Mouse (Mus musculus): ENCODE measurements at regions not wholly inside any gene's neighbourhood (a gene's known extent, or its start where the extent isn't known, plus 50 kb on each side); places are given as distances from the start of the nearest gene placed in this dataset.

- no peak for DNase-seq (ENCODE audit: low read depth)
Observed at GRCm38 (mm10) chr8:103144835-103145234, 359.4 kb upstream of the Cdh11 start.

GRCm38 (mm10) chr8:103148013-103148412 lies 362.6 kb upstream of the Cdh11 start:
- no peak for DNase-seq (ENCODE audit: low read depth)

DNA sequence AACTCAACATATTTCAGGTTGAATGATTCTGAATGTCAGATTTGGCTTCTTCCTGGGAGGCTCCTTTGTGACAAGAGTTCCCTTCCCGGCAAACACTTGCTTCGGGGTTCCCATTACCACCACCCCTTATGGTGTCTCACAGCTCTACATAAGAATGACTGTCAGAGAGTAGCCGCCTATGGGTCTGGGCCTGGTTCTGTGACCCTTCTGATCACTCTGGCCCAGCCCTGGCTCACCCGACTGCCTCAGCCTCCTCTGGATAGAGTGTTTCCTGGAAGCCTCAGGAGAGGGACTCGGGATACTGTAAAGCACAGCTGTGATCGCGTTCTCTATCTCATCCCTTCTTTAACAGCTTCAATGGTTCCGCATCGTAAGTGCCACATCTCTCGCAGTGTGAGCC lies 363.0 kb upstream of the Cdh11 start:
- DNase-seq (ENCODE audit: low read depth), result no peak

DNA sequence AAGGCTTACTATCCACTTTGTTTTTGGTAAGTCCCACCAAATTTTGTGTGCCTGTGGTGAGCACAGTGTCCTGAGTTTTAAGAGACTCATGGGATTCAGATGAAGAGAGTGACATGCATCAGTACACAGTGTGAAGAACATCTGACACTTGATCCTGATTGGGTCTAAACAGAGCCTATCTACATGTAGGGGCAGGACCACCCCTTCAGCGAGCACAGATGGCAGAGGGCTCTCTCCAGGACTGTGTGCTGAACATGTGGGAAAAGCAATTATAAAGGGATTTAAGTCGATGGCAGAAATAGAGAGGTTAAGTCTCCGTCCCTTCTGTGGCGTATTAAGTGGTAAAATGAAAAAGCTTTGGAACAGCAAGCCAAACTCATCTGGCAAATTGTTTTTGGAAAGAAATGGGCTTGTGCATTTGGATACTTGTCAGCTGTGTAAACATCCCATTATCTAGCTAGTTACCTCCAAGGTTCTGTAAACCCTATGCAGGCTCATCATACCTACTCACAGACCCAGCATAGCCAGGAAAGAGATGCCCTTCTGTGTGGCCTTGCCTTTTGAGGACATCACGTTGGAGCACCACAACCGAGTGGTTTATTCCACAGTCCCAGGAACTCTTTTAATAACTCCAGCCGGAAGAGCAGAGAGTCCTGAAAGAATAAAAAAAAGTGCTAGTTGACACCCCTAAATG lies 381.3 kb upstream of the Cdh11 start:
- DNase-seq (ENCODE audit: low read depth), result no peak

DNA sequence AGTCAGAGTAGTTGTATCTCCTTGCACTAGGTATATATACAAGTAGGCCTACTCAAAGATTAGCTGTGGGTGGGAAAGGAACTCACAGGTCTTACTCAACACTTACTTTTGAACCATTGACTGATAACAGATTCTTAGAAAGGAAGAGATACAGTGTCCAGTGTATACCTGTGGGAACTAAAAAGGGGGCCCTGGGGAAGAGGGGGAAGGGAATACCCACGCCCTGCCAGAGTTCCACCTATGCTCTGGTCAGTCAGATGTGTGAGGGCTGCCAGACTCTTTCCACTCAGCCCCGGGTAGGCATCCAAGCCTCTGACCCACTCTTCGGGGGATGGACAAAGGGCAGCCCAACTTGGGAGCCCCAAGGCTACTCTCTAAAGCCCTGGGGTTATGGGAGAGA lies 387.9 kb upstream of the Cdh11 start:
- no peak for DNase-seq (ENCODE audit: low read depth)

GRCm38 (mm10) chr8:103173803-103174429 lies 388.5 kb upstream of the Cdh11 start:
- no peak for DNase-seq (ENCODE audit: low read depth)

GRCm38 (mm10) chr8:103180661-103181060 lies 395.2 kb upstream of the Cdh11 start:
- no peak for DNase-seq (ENCODE audit: low read depth)

DNA sequence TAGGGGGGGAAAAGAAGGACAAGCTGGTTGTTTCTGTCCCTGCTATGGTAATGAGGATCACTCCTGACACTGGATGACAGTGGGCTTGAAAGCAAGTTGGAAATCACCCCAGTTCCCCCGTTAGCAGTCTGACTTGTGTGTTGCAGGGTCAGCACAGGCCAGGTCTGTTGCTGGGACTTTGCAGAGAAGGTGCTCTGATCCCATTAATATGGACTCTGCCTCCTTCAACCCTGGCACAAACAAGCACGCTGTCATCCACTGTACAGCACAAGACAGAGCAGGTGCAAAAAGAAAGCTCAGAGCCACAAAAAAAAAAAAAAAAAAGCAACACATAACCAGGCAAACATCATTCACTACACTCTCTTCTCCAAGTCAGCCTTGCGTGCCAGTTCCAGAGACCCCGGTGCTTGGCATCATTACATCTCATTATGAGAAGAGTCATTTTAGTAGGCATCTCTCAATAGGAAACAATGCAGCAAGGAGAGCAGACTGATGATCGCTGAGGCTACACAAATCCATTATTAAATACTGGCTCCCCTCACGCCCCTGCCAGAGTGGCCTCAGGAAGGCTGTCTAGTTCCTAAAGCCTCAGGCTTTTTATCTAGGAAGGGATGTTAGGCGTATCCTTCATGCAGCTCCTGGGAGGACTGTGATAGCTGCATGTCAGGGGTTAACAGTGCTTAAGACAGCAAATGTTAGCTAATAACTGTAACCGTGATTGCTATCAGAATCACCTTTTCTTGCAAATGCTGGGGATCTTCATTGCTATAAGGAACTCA lies 403.5 kb upstream of the Cdh11 start:
- DNase-seq (ENCODE audit: low read depth), result no peak

- no peak for DNase-seq (ENCODE audit: low read depth)
Observed at GRCm38 (mm10) chr8:103198251-103198650, 412.8 kb upstream of the Cdh11 start.

- DNase-seq (ENCODE audit: low read depth), result no peak
Observed at GRCm38 (mm10) chr8:103199696-103200615, 414.5 kb upstream of the Cdh11 start.

DNA sequence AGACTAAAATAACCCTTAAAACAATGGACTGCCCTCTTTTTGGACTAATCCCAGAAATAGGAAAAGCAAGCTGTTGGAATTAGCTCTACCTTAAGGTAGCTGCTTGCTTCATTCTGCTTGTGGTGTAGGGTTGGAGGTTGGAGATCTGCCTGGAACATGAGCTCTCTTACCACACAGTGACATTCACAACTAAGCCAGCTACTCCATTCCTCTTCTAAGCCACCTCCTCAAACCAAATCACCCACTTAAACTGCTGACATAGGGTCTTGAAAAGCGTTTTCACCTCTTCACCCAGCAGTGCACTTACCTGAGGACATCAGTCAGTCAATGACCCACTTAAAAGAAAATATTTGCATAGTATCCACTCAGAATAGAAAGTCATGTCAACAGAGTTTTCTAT lies 418.3 kb upstream of the Cdh11 start:
- DNase-seq (ENCODE audit: low read depth), result no peak

GRCm38 (mm10) chr8:103214606-103215005 lies 429.2 kb upstream of the Cdh11 start:
- DNase-seq (ENCODE audit: low read depth), result no peak

GRCm38 (mm10) chr8:103230741-103231475 lies 445.5 kb upstream of the Cdh11 start:
- no peak for DNase-seq (ENCODE audit: low read depth)

- no peak for DNase-seq (ENCODE audit: low read depth)
Observed at GRCm38 (mm10) chr8:103234374-103234773, 448.9 kb upstream of the Cdh11 start.

DNA sequence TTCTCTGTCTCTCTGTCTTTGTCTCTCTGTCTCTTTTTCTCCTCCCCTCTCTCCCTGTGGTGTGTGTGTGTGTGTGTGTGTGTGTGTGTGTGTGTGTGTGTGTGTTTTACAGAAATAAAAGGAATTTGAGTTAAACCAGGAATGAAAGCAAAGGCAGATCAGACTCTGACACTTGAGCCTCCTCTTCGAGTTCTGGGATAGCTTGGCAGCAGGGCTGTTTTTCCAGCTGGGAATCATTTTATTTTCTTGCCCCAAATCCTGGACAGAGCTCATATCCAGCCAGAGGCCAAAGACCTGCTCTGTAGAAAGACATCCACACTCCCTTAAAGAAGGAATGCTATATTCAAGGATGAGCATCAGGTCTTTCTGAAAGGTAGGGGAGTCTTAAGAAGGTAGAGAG lies 450.2 kb upstream of the Cdh11 start:
- no peak for DNase-seq (ENCODE audit: low read depth)

DNA sequence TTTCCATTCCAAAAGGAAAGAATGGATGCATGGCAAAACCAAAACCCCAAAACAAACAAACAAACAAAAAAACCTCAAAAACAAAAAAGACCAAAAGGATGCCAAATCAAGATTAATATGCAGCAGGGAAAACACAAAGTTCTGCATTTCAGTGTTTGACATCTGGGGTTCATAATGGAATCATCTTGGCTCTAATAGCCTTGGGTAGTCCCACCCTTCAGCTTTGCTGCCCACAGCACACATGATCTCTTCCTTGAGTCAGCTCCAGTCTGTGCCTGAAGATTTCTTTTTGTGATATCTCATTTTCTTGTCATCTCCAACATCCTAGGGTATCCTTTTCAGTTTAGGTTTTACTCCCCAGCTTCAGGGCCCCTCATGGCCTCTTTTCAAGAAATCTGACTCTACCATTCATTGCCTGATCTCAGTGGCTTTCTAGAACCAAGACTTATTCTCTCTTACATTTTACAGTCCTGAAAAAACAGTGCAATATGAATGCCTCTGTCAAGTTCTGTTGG lies 453.1 kb upstream of the Cdh11 start:
- no peak for DNase-seq (ENCODE audit: low read depth)

GRCm38 (mm10) chr8:103244169-103244568 lies 458.7 kb upstream of the Cdh11 start:
- DNase-seq (ENCODE audit: low read depth), result no peak

DNA sequence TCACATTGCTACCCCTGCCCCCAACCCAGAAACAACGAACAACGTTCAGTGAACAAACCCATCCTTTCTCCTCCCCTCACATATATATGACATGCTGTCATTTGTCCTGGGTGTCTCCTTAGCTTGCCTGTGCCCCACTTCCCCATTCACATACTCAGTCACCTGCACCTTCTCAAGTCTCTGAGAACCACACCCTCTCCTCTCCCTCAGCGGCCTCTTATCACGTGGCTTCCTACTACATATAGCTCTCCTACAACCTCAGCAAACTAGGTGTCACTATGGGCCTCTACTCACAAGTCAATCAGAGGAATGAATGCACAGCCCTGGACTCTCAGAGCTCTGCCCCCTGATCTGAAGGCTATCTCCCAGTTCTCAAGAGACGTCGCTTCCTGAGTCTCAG lies 459.2 kb upstream of the Cdh11 start:
- no peak for DNase-seq (ENCODE audit: low read depth)

- no peak for DNase-seq (ENCODE audit: low read depth)
Observed at GRCm38 (mm10) chr8:103245864-103246263, 460.4 kb upstream of the Cdh11 start.

DNA sequence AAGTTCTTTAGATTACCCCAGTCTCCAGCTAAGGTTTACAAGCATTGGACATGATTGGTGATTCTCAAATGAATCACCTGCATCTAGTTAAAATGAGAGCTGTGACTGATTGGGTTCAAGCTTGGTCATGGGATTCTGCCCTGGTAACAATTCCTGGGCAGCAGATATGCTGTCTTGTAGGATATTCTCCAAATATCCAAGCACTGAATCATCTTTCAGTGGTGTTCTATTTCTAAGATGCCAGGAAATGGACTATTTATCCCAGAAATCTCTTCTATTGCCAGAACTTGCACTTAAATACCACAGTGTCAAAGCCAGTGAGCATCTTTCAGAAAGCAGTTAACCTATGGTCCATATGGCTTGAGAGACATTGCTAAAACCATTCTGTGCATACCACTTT lies 475.8 kb upstream of the Cdh11 start:
- DNase-seq (ENCODE audit: low read depth), result no peak

- DNase-seq (ENCODE audit: low read depth), result no peak
Observed at GRCm38 (mm10) chr8:103270035-103270434, 484.6 kb upstream of the Cdh11 start.

Measured in c-Kit-positive CD71-positive TER-119-negative erythroid progenitor cells, embryonic 14.5 days (primary cell).